Comparison of ENCODE assay signal across 8 mouse cellular contexts in genomic region chr3:152958358-152959150, GRCm38 (mm10). TPM values are rescaled to one million over a fixed set of nuclear protein-coding genes. Genes with fewer than 3 reads are reported as not detected.
DNase-seq lines count a peak whose midpoint lies in the region; ATAC-seq and TF ChIP-seq lines count a peak whose summit lies in the region.

No protein-coding gene starts in this region.

- H3K4me1 ChIP-seq in forebrain, embryonic 10.5 days: no peaks in the 10 kb centered on the region
- H3K4me1 ChIP-seq in forebrain, embryonic 15.5 days: peaks cover 5% of the 10 kb centered on the region; the same call in 1 of the 2 replicates
- no peaks in the 10 kb centered on the region for H3K4me1 ChIP-seq in heart, postnatal 0 days (ENCODE audit: control insufficient read depth, insufficient read depth)
- H3K4me1 ChIP-seq in liver, embryonic 14.5 days (replicated peaks; ENCODE audit: control insufficient read depth in 2 of 2, insufficient read depth in 2 of 2, low read length in 1 of 2): peaks cover 0 to 12% of the 10 kb centered on the region in 2 experiments; a peak in 2 of 4 replicates

- H3K9me3 ChIP-seq in forebrain, embryonic 10.5 days: no peaks in the 10 kb centered on the region
- no peaks in the 10 kb centered on the region for H3K9me3 ChIP-seq in forebrain, embryonic 15.5 days
- H3K9me3 ChIP-seq in heart, postnatal 0 days (replicated peaks; ENCODE audit: control insufficient read depth, low read length): no peaks in the 10 kb centered on the region
- no peaks in the 10 kb centered on the region for H3K9me3 ChIP-seq in liver, embryonic 14.5 days (ENCODE audit: control insufficient read depth, low read length)

- ATAC-seq in forebrain, embryonic 15.5 days (replicated peaks): no peak
- ATAC-seq in heart, postnatal 0 days (ENCODE audit: insufficient read depth, low read depth): no peak
- no peak for ATAC-seq in liver, embryonic 14.5 days (ENCODE audit: insufficient read depth)

- no peaks in the 10 kb centered on the region for H3K27me3 ChIP-seq in forebrain, embryonic 10.5 days (ENCODE audit: poor library complexity, severe bottlenecking)
- no peaks in the 10 kb centered on the region for H3K27me3 ChIP-seq in forebrain, embryonic 15.5 days
- 0 out of 2 replicates have a peak, but pooled peaks cover 2% of the 10 kb centered on the region for H3K27me3 ChIP-seq in heart, postnatal 0 days (ENCODE audit: control insufficient read depth, insufficient read depth, low read length)
- H3K27me3 ChIP-seq in liver, embryonic 14.5 days (ENCODE audit: control insufficient read depth, insufficient read depth, low read length): no peaks in the 10 kb centered on the region

- TF ChIP-seq EP300 in heart, postnatal 0 days (IDR thresholded peaks at IDR 0.05; ENCODE audit: low read depth): no peak
- TF ChIP-seq EP300 in liver, embryonic 14.5 days (IDR thresholded peaks at IDR 0.05; ENCODE audit: low read depth): no peak

- peak; percentile 64 for TF ChIP-seq CTCF in heart, postnatal 0 days (IDR thresholded peaks at IDR 0.05; ENCODE audit: low read depth)
- peak; percentile 93 for TF ChIP-seq CTCF in liver, embryonic 14.5 days (IDR thresholded peaks at IDR 0.05; ENCODE audit: low read depth)

- no peak overlapping the region for H3K4me2 ChIP-seq in forebrain, embryonic 15.5 days (replicated peaks)
- no peak overlapping the region for H3K4me2 ChIP-seq in heart, postnatal 0 days (ENCODE audit: low read depth, low read length)
- H3K4me2 ChIP-seq in liver, embryonic 14.5 days (ENCODE audit: low read depth): no peak overlapping the region

- H3K4me3 ChIP-seq in forebrain, embryonic 10.5 days: no peak overlapping the region
- no peak overlapping the region for H3K4me3 ChIP-seq in forebrain, embryonic 15.5 days
- H3K4me3 ChIP-seq in heart, postnatal 0 days (ENCODE audit: low read depth, low read length): no peak overlapping the region
- H3K4me3 ChIP-seq in liver, embryonic 14.5 days (ENCODE audit: insufficient read depth in 1 of 2, low read depth in 2 of 2, low read length in 2 of 2): no peak overlapping the region

- H3K36me3 ChIP-seq in forebrain, embryonic 10.5 days (replicated peaks): no peaks in the 10 kb centered on the region
- no peaks in the 10 kb centered on the region for H3K36me3 ChIP-seq in forebrain, embryonic 15.5 days
- no peaks in the 10 kb centered on the region for H3K36me3 ChIP-seq in heart, postnatal 0 days (replicated peaks; ENCODE audit: control insufficient read depth, insufficient read depth, low read length)
- H3K36me3 ChIP-seq in liver, embryonic 14.5 days (replicated peaks; ENCODE audit: control insufficient read depth, insufficient read depth, low read depth): no peaks in the 10 kb centered on the region

- H3K27ac ChIP-seq in forebrain, embryonic 10.5 days: no peak overlapping the region
- H3K27ac ChIP-seq in forebrain, embryonic 15.5 days (replicated peaks): no peak overlapping the region
- H3K27ac ChIP-seq in heart, postnatal 0 days (ENCODE audit: low read depth): no peak overlapping the region
- no peak overlapping the region for H3K27ac ChIP-seq in liver, embryonic 14.5 days

- DNase-seq in forebrain, embryonic 10.5 days (ENCODE audit: extremely low spot score, low spot score): peak; percentile 64
- DNase-seq in urinary bladder, postnatal 14 days (ENCODE audit: low spot score): peak; percentile 30
- no peak for DNase-seq in urinary bladder, postnatal 4 days (ENCODE audit: low spot score in 2 of 2)
- DNase-seq in cerebellum, postnatal 10 days: peak; percentile 87 to 92
- DNase-seq in heart, postnatal 0 days (ENCODE audit: low spot score): no peak
- DNase-seq in liver, embryonic 14.5 days (ENCODE audit: low read depth in 3 of 3, low spot score in 3 of 3): peak in 2 of 3 experiments; percentile 24 to 38
- peak; percentile 49 to 60 for DNase-seq in right cerebral cortex, adult 2 months (ENCODE audit: low spot score in 2 of 2)

- H3K9ac ChIP-seq in forebrain, embryonic 15.5 days (replicated peaks): no peak overlapping the region
- no peak overlapping the region for H3K9ac ChIP-seq in heart, postnatal 0 days (replicated peaks; ENCODE audit: low read depth, low read length)
- no peak overlapping the region for H3K9ac ChIP-seq in liver, embryonic 14.5 days (replicated peaks)

- WGBS in forebrain, embryonic 10.5 days: 74% methylated on average over 11 of the region's 11 CpGs
- 71% methylated on average over 11 of the region's 11 CpGs for WGBS in forebrain, embryonic 15.5 days
- 56% methylated on average over 11 of the region's 11 CpGs for WGBS in heart, postnatal 0 days
- WGBS in liver, embryonic 14.5 days (ENCODE audit: insufficient replicate concordance): 46% methylated on average over 11 of the region's 11 CpGs

RNA-seq across cellular contexts. Expression of gene St6galnac5, which starts 23.5 kb away (rescaled TPM):
- 0.68 and 1.1 TPM in 2 replicates for polyA plus RNA-seq in forebrain, embryonic 10.5 days (2016; fragmentation: Nextera tagmentation; extraction: Ambion mirVana)
- 17.7 and 18.3 TPM in 2 replicates for polyA plus RNA-seq in forebrain, embryonic 15.5 days (2015; fragmentation: Nextera tagmentation; extraction: Ambion mirVana)
- not detected in 2 replicates for total RNA-seq in heart, postnatal 0 days (2014; rRNA removed; ENCODE audit: low replicate concordance)
- 0.03 and 0.07 TPM in 2 replicates for polyA plus RNA-seq in heart, postnatal 0 days (2015; fragmentation: Nextera tagmentation; extraction: Ambion mirVana)
- 0.01 TPM in 2 replicates for polyA plus RNA-seq in liver, embryonic 14.5 days (2012; rRNA removed)
- 0.03 TPM in 1 of 2 replicates, not detected in the other for polyA plus RNA-seq in liver, embryonic 14.5 days (2014; fragmentation: Nextera tagmentation; extraction: Ambion mirVana)

Comparison
In these comparisons a context has a peak if more than half of its experiments do, and no peak if none do; other contexts are left out.
1. DNase-seq: peak in forebrain, embryonic 10.5 days (single experiment), urinary bladder, postnatal 14 days (single experiment), cerebellum, postnatal 10 days (2 of 2), liver, embryonic 14.5 days (2 of 3) and right cerebral cortex, adult 2 months (2 of 2); none in urinary bladder, postnatal 4 days (0 of 2) and heart, postnatal 0 days (single experiment).